In the genomic region with DNA sequence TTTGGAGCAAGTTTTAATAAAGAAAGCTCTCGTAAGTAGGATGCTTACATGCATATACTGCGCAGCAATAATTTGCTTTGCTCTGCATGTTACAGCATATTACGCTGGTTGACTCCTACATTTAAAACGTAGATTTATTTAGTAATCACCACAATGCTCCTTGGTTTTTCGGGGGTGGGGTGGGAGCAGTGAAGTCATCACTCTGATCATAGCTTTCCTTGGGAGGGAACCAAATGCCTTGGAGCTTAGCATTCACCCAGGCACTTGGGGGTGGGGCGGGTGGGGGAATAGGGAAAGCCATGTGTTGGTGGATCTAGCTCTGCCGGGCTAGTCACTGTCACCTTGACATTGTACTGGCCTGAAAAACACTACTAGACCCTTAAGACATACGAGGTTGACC, we compare ENCODE assay signal across 10 mouse cellular contexts. TPM values are rescaled to one million over a fixed set of nuclear protein-coding genes. Genes with fewer than 3 reads are reported as not detected.
DNase-seq lines count a peak whose midpoint lies in the region; ATAC-seq lines count a peak whose summit lies in the region.
"Had no signal": no experiment of that assay in that cellular context is flagged by ENCODE, and none has a peak within 500 bp of the region (broad histone marks: within the 10 kb centered on the region; RNA-seq: fewer than 3 reads in every experiment).

No protein-coding gene starts in this region.

- 4% methylated on average over 8 of the region's 8 CpGs for WGBS in heart, embryonic 12.5 days
- WGBS in intestine, embryonic 15.5 days = 5% methylated on average over 8 of the region's 8 CpGs
- 6% methylated on average over 8 of the region's 8 CpGs for WGBS in neural tube, embryonic 13.5 days

- DNase-seq in heart, postnatal 25 days (ENCODE audit: low spot score) = no peak
- DNase-seq in layer of hippocampus, postnatal 10 days (ENCODE audit: low spot score in 2 of 2) = no peak
- DNase-seq in right cerebral cortex, postnatal 10 days (ENCODE audit: low spot score in 2 of 2) = no peak
- DNase-seq: spleen, adult 18-20 months had no signal

- H3K27ac ChIP-seq in heart, embryonic 12.5 days (ENCODE audit: poor library complexity, severe bottlenecking) = no peak overlapping the region
- no peak overlapping the region for H3K27ac ChIP-seq in intestine, embryonic 15.5 days
- no peak overlapping the region for H3K27ac ChIP-seq in neural tube, embryonic 13.5 days (replicated peaks)

- H3K36me3 ChIP-seq in heart, embryonic 12.5 days = no peaks in the 10 kb centered on the region
- H3K36me3 ChIP-seq in megakaryocyte, embryonic 14.5 days (replicated peaks; ENCODE audit: low read length) = no peaks in the 10 kb centered on the region
- H3K36me3 ChIP-seq in intestine, embryonic 15.5 days = no peaks in the 10 kb centered on the region
- no peaks in the 10 kb centered on the region for H3K36me3 ChIP-seq in neural tube, embryonic 13.5 days

- ATAC-seq in heart, embryonic 12.5 days (ENCODE audit: insufficient number of reproducible peaks, low FRiP score) = no peak
- no peak for ATAC-seq in megakaryocyte, adult 5-6 weeks (ENCODE audit: poor library complexity, severe bottlenecking)
- ATAC-seq in intestine, embryonic 15.5 days = no peak
- ATAC-seq in neural tube, embryonic 13.5 days (ENCODE audit: low read depth) = no peak

- H3K27me3 ChIP-seq in heart, embryonic 12.5 days (replicated peaks) = peaks cover 56% of the 10 kb centered on the region
- peaks cover 88% of the 10 kb centered on the region for H3K27me3 ChIP-seq in megakaryocyte, embryonic 14.5 days (replicated peaks)
- H3K27me3 ChIP-seq in intestine, embryonic 15.5 days (replicated peaks) = peaks cover 51% of the 10 kb centered on the region
- peaks cover 84% of the 10 kb centered on the region for H3K27me3 ChIP-seq in neural tube, embryonic 13.5 days

- no peak overlapping the region for H3K9ac ChIP-seq in heart, embryonic 12.5 days
- H3K9ac ChIP-seq in intestine, embryonic 15.5 days = no peak overlapping the region
- no peak overlapping the region for H3K9ac ChIP-seq in neural tube, embryonic 13.5 days

- intact Hi-C loops in heart, postnatal 25 days (cut with DNase I) = loop anchor here (2.0 to 10.0 kb wide), 4 partner anchors 16 to 300 kb away; a partner anchor contains a TSS

- H3K9me3 ChIP-seq in heart, embryonic 12.5 days (replicated peaks) = no peaks in the 10 kb centered on the region
- 0 out of 2 replicates have a peak, but pooled peaks cover 5% of the 10 kb centered on the region for H3K9me3 ChIP-seq in megakaryocyte, embryonic 14.5 days
- H3K9me3 ChIP-seq in intestine, embryonic 15.5 days = no peaks in the 10 kb centered on the region
- no peaks in the 10 kb centered on the region for H3K9me3 ChIP-seq in neural tube, embryonic 13.5 days

- peak overlapping the region; percentile 88 for H3K4me2 ChIP-seq in heart, embryonic 12.5 days
- peak overlapping the region; percentile 97; the same call in 1 of the 2 replicates for H3K4me2 ChIP-seq in intestine, embryonic 15.5 days (replicated peaks)
- peak overlapping the region; percentile 88; the same call in 1 of the 2 replicates for H3K4me2 ChIP-seq in neural tube, embryonic 13.5 days

- H3K4me1 ChIP-seq in heart, embryonic 12.5 days (replicated peaks) = peaks cover 19% of the 10 kb centered on the region
- peaks cover 36% of the 10 kb centered on the region for H3K4me1 ChIP-seq in megakaryocyte, embryonic 14.5 days
- H3K4me1 ChIP-seq in intestine, embryonic 15.5 days (replicated peaks) = peaks cover 9% of the 10 kb centered on the region
- H3K4me1 ChIP-seq in neural tube, embryonic 13.5 days (replicated peaks) = peaks cover 25% of the 10 kb centered on the region

- H3K4me3 ChIP-seq in heart, embryonic 12.5 days = peak overlapping the region; percentile 66; the same call in 1 of the 2 replicates
- peak overlapping the region; percentile 46 for H3K4me3 ChIP-seq in megakaryocyte, embryonic 14.5 days (replicated peaks)
- no peak overlapping the region for H3K4me3 ChIP-seq in intestine, embryonic 15.5 days (replicated peaks)
- H3K4me3 ChIP-seq in neural tube, embryonic 13.5 days = peak overlapping the region; percentile 51; the same call in 1 of the 2 replicates

RNA-seq across cellular contexts. Expression of a gene that starts 1.3 kb away (rescaled TPM):
- polyA plus RNA-seq in heart, embryonic 12.5 days (2016; fragmentation: Nextera tagmentation; extraction: Ambion mirVana) = 0.14 TPM in 1 of 2 replicates, not detected in the other
- total RNA-seq in heart, postnatal 25 days (2021) = under 1 TPM; 0.36 to 0.42 TPM
- not detected in 2 replicates for polyA plus RNA-seq in megakaryocyte, embryonic 14.5 days (2012; ENCODE audit: insufficient read depth, low replicate concordance)
- total RNA-seq in megakaryocyte, adult 5-6 weeks (2015) = not detected in 2 replicates
- not detected in 2 replicates for total RNA-seq in megakaryocyte, adult 5-6 weeks (2017)
- polyA plus RNA-seq in intestine, embryonic 15.5 days (2015; fragmentation: Nextera tagmentation; extraction: Ambion mirVana) = 0.05 TPM in 1 of 2 replicates, not detected in the other
- polyA plus RNA-seq in neural tube, embryonic 13.5 days (2015; fragmentation: Nextera tagmentation; extraction: Ambion mirVana) = not detected in 2 replicates
- 1 to 10 TPM in 1 of 2 experiments, under 1 TPM in 1; 0.91 to 1.6 TPM for total RNA-seq in layer of hippocampus, postnatal 10 days (2021)
- total RNA-seq: monocyte, adult 5-6 weeks had no signal

RNA-seq across cellular contexts. Expression of a gene that starts 18.3 kb away (rescaled TPM):
- 15.6 and 17.9 TPM in 2 replicates for polyA plus RNA-seq in heart, embryonic 12.5 days (2016; fragmentation: Nextera tagmentation; extraction: Ambion mirVana)
- total RNA-seq in heart, postnatal 25 days (2021) = 10 to 100 TPM; 65.2 to 72.8 TPM
- 2.7 and 5.1 TPM in 2 replicates for polyA plus RNA-seq in megakaryocyte, embryonic 14.5 days (2012; ENCODE audit: insufficient read depth, low replicate concordance)
- 18.1 and 22.2 TPM in 2 replicates for total RNA-seq in megakaryocyte, adult 5-6 weeks (2015)
- total RNA-seq in megakaryocyte, adult 5-6 weeks (2017) = 16.5 and 23.3 TPM in 2 replicates
- 16.6 and 20.1 TPM in 2 replicates for polyA plus RNA-seq in intestine, embryonic 15.5 days (2015; fragmentation: Nextera tagmentation; extraction: Ambion mirVana)
- 34.2 and 40.7 TPM in 2 replicates for polyA plus RNA-seq in neural tube, embryonic 13.5 days (2015; fragmentation: Nextera tagmentation; extraction: Ambion mirVana)
- total RNA-seq in layer of hippocampus, postnatal 10 days (2021) = 10 to 100 TPM; 34.0 to 48.4 TPM

RNA-seq across cellular contexts. Expression of a gene that starts 23.0 kb away (rescaled TPM):
- 144 and 153 TPM in 2 replicates for polyA plus RNA-seq in heart, embryonic 12.5 days (2016; fragmentation: Nextera tagmentation; extraction: Ambion mirVana)
- 100 to 1,000 TPM; 100 to 105 TPM for total RNA-seq in heart, postnatal 25 days (2021)
- polyA plus RNA-seq in megakaryocyte, embryonic 14.5 days (2012; ENCODE audit: insufficient read depth, low replicate concordance) = 48.7 and 223 TPM in 2 replicates
- total RNA-seq in megakaryocyte, adult 5-6 weeks (2015) = 112 and 114 TPM in 2 replicates
- total RNA-seq in megakaryocyte, adult 5-6 weeks (2017) = 105 and 126 TPM in 2 replicates
- polyA plus RNA-seq in intestine, embryonic 15.5 days (2015; fragmentation: Nextera tagmentation; extraction: Ambion mirVana) = 217 and 235 TPM in 2 replicates
- 210 and 220 TPM in 2 replicates for polyA plus RNA-seq in neural tube, embryonic 13.5 days (2015; fragmentation: Nextera tagmentation; extraction: Ambion mirVana)
- 100 to 1,000 TPM; 120 to 128 TPM for total RNA-seq in layer of hippocampus, postnatal 10 days (2021)
